Comparison of ENCODE assay signal across 9 mouse cellular contexts in the genomic region with DNA sequence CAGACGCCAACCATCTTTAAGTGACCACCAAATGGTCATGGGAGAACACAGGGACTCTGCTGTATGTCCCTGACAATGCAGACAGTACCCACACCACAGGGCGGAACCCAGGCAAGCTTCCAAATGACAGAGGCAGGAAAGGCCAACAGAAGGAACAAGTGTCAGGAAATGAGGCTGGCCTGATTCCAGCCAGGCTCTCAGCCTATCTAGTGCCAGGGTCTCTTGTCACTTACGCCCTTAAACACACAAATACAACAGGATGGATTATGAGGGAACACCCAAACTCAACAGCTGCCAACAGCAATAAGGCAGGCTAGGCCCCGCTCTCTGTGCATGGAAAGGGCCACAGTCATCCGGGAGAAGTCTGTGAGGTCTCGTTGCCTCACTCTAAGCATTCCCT. TPM values are rescaled to one million over a fixed set of nuclear protein-coding genes. Genes with fewer than 3 reads are reported as not detected.
A peak's percentile ranks its signal among the peaks of the same experiment; 100 is the strongest.
DNase-seq lines count a peak whose midpoint lies in the region; ATAC-seq and TF ChIP-seq lines count a peak whose summit lies in the region.
"Had no signal": no experiment of that assay in that cellular context is flagged by ENCODE, and none has a peak within 500 bp of the region (broad histone marks: within the 10 kb centered on the region; RNA-seq: fewer than 3 reads in every experiment).

No protein-coding gene starts in this region.

- no peak for TF ChIP-seq CTCF in kidney, adult 2 months (conservative IDR thresholded peaks at IDR 0.05; ENCODE audit: insufficient read depth, insufficient read length, low read depth, low read length)

- peak; percentile 69 for DNase-seq in layer of hippocampus, adult 11-12 months (ENCODE audit: low spot score)
- no peak for DNase-seq in layer of hippocampus, adult 18-20 months (ENCODE audit: low spot score in 2 of 2)
- peak; percentile 84 for DNase-seq in adrenal gland, postnatal 14 days
- DNase-seq in heart, adult 11 months = peak; percentile 99
- peak; percentile 92 for DNase-seq in kidney, adult 2 months
- no peak for DNase-seq in thymus, postnatal 0 days (ENCODE audit: low spot score)
- no peak for DNase-seq in embryo, embryonic 9.5 days (ENCODE audit: extremely low spot score)

- TF ChIP-seq POLR2A in kidney, adult 2 months (IDR thresholded peaks at IDR 0.05; ENCODE audit: low read depth, low read length) = no peak

- peak overlapping the region; percentile 12; the same call in 1 of the 2 replicates for H3K27ac ChIP-seq in kidney, adult 2 months (ENCODE audit: insufficient read depth, low read depth, low read length)

- H3K4me3 ChIP-seq in kidney, adult 2 months (ENCODE audit: insufficient read depth, low read depth, low read length) = no peak overlapping the region

- no peaks in the 10 kb centered on the region for H3K27me3 ChIP-seq in kidney, adult 2 months (replicated peaks; ENCODE audit: control insufficient read depth, insufficient read depth, low read length)
- H3K27me3 ChIP-seq: Patski had no signal

- H3K36me3 ChIP-seq in kidney, adult 2 months (ENCODE audit: control insufficient read depth, insufficient read depth, low read length) = no peaks in the 10 kb centered on the region

- ATAC-seq in megakaryocyte-erythroid progenitor cell, adult 5-6 weeks (replicated peaks; ENCODE audit: low FRiP score, low TSS enrichment, poor library complexity, severe bottlenecking) = peak; percentile 51
- ATAC-seq: Patski had no signal

- 45% methylated on average over 6 of the region's 6 CpGs for WGBS in kidney, adult 2 months

- peaks cover 50% of the 10 kb centered on the region for H3K4me1 ChIP-seq in kidney, adult 2 months (ENCODE audit: control insufficient read depth, insufficient read depth, low read length)

RNA-seq across cellular contexts. Expression of a gene that starts 57.8 kb away (rescaled TPM):
- total RNA-seq in layer of hippocampus, adult 18-20 months (2021) = 100 to 1,000 TPM; 136 to 138 TPM
- 66.2 and 70.1 TPM in 2 replicates for total RNA-seq in adrenal gland, postnatal 14 days (2021)
- polyA plus RNA-seq in kidney, adult 2 months (2012; rRNA removed) = 40.4 and 43.9 TPM in 2 replicates
- 16.3 and 16.4 TPM in 2 replicates for total RNA-seq in megakaryocyte-erythroid progenitor cell, adult 5-6 weeks (2014; fragmentation: Nextera tagmentation)
- total RNA-seq in megakaryocyte-erythroid progenitor cell, adult 5-6 weeks (2017) = 6.7 and 7.7 TPM in 2 replicates
- polyA plus RNA-seq in thymus, postnatal 0 days (2015; fragmentation: Nextera tagmentation; extraction: Ambion mirVana) = 8.1 and 9.3 TPM in 2 replicates

Comparison
In these comparisons a context has a peak if more than half of its experiments do, and no peak if none do; other contexts are left out.
1. DNase-seq: peak in layer of hippocampus, adult 11-12 months (single experiment), adrenal gland, postnatal 14 days (single experiment), heart, adult 11 months (single experiment) and kidney, adult 2 months (single experiment); none in layer of hippocampus, adult 18-20 months (0 of 2), thymus, postnatal 0 days (single experiment) and embryo, embryonic 9.5 days (single experiment).